Mouse (Mus musculus) MEL (cell line): ENCODE results near the gene Pxmp4. TPM values are rescaled to one million over a fixed set of nuclear protein-coding genes. Genes with fewer than 3 reads are reported as not detected.
A peak's percentile ranks its signal among the peaks of the same experiment; 100 is the strongest.

Experiments
- DNase-seq: peaks from one replicate; pipeline ENCODE4 v3.0.0; 2011; ENCODE audit warnings: low read depth, low spot score
- H3K27ac ChIP-seq: 2 replicates; pipeline ENCODE4 v1.5.1; 2012; ENCODE audit warnings: low read depth, mild to moderate bottlenecking, control low read depth, low read length, moderate library complexity; ENCODE audit not compliant: control insufficient read depth
- H3K27me3 ChIP-seq, 2 experiments: fragments of 150-350 bp in 1 of 2; sonication (generic) in 1 of 2; 2 replicates each; pipeline ENCODE4 v1.6.1; 2012; ENCODE audit warnings: low read length in 2 of 2, mild to moderate bottlenecking in 2 of 2, improper control_type of control experiment in 1 of 2, moderate library complexity in 1 of 2; ENCODE audit not compliant: insufficient read depth in 2 of 2, control insufficient read depth in 1 of 2
- H3K36me3 ChIP-seq, 2 experiments: 2 replicates each; pipeline ENCODE4 v1.6.1; 2012 to 2014; ENCODE audit warnings: low read length in 2 of 2, improper control_type of control experiment in 1 of 2, inconsistent platforms in 1 of 2, mild to moderate bottlenecking in 1 of 2; ENCODE audit not compliant: insufficient read depth in 2 of 2, control insufficient read depth in 1 of 2
- H3K4me1 ChIP-seq, 2 experiments: fragments of 150-350 bp in 1 of 2; sonication (generic) in 1 of 2; 2 replicates each; pipeline ENCODE4 v1.6.1; 2012; ENCODE audit warnings: low read length in 2 of 2, improper control_type of control experiment in 1 of 2, mild to moderate bottlenecking in 1 of 2; ENCODE audit not compliant: insufficient read depth in 2 of 2, control insufficient read depth in 1 of 2
- H3K4me3 ChIP-seq, 2 experiments: fragments of 150-350 bp in 1 of 2; sonication (generic) in 1 of 2; 2 replicates each; pipeline ENCODE4 v1.5.1; 2012; ENCODE audit warnings: low read depth in 2 of 2, low read length in 2 of 2, mild to moderate bottlenecking in 2 of 2, moderate library complexity in 2 of 2, control low read depth in 1 of 2, improper control_type of control experiment in 1 of 2; ENCODE audit not compliant: control insufficient read depth in 1 of 2, insufficient read depth in 1 of 2
- H3K79me2 ChIP-seq: 2 replicates; pipeline ENCODE4 v1.6.1; 2012; ENCODE audit warnings: mild to moderate bottlenecking, low read length, moderate library complexity; ENCODE audit not compliant: control insufficient read depth, poor library complexity, insufficient read depth
- H3K9ac ChIP-seq: 2 replicates; pipeline ENCODE4 v1.6.1; 2012; ENCODE audit warnings: low read depth, mild to moderate bottlenecking, control low read depth, low read length, moderate library complexity; ENCODE audit not compliant: control insufficient read depth, poor library complexity, severe bottlenecking
- H3K9me3 ChIP-seq: fragments of 150-350 bp; sonication (generic); replicated peaks from 2 replicates; pipeline ENCODE4 v1.6.1; 2012; ENCODE audit warnings: mild to moderate bottlenecking, low read length, improper control_type of control experiment, moderate library complexity; ENCODE audit not compliant: insufficient read depth
- BHLHE40 ChIP-seq: IDR thresholded peaks from 2 replicates; pipeline ENCODE4 v1.6.1; 2012; ENCODE audit warnings: low read depth, mild to moderate bottlenecking, inconsistent platforms, low read length, improper control_type of control experiment, borderline replicate concordance
- CHD1 ChIP-seq: IDR thresholded peaks from 2 replicates; pipeline ENCODE4 v1.6.1; 2012; ENCODE audit warnings: low read depth, mild to moderate bottlenecking, inconsistent platforms, low read length, improper control_type of control experiment
- CHD2 ChIP-seq: IDR thresholded peaks from 2 replicates; pipeline ENCODE4 v1.6.1; 2011; ENCODE audit warnings: low read length, improper control_type of control experiment
- CTCF ChIP-seq, 3 experiments: IDR thresholded peaks in 2 of 3; conservative IDR thresholded peaks in 1 of 3; 2 replicates each; pipeline ENCODE4 v1.5.1; 2011 to 2012; ENCODE audit warnings: low read length in 3 of 3, low read depth in 2 of 3, mild to moderate bottlenecking in 2 of 3, improper control_type of control experiment in 1 of 3, inconsistent platforms in 1 of 3, mixed read lengths in 1 of 3, moderate library complexity in 1 of 3; ENCODE audit not compliant: control insufficient read depth in 1 of 3, insufficient read depth in 1 of 3, poor library complexity in 1 of 3, severe bottlenecking in 1 of 3
- E2F4 ChIP-seq: IDR thresholded peaks from 2 replicates; pipeline ENCODE4 v1.6.1; 2011; ENCODE audit warnings: low read depth, low read length, improper control_type of control experiment, borderline replicate concordance
- ELF1 ChIP-seq: IDR thresholded peaks from 2 replicates; pipeline ENCODE4 v1.6.1; 2014; ENCODE audit warnings: low read depth, mild to moderate bottlenecking, inconsistent platforms, low read length, improper control_type of control experiment, moderate library complexity
- EP300 ChIP-seq, 2 experiments: IDR thresholded peaks; 2 replicates each; pipeline ENCODE4 v1.6.1; 2011; ENCODE audit warnings: improper control_type of control experiment in 2 of 2, low read length in 2 of 2, low read depth in 1 of 2, mild to moderate bottlenecking in 1 of 2
- ETS1 ChIP-seq: IDR thresholded peaks from 2 replicates; pipeline ENCODE4 v1.6.1; 2012; ENCODE audit warnings: low read depth, mild to moderate bottlenecking, inconsistent platforms, low read length, improper control_type of control experiment, moderate library complexity
- GABPA ChIP-seq: IDR thresholded peaks from 2 replicates; pipeline ENCODE4 v1.6.1; 2012; ENCODE audit warnings: low read depth, mild to moderate bottlenecking, inconsistent platforms, low read length, improper control_type of control experiment, moderate library complexity
- GATA1 ChIP-seq: IDR thresholded peaks from 2 replicates; pipeline ENCODE4 v1.6.1; 2011; ENCODE audit warnings: low read depth, low read length, improper control_type of control experiment
- HCFC1 ChIP-seq: IDR thresholded peaks from 2 replicates; pipeline ENCODE4 v1.6.1; 2012; ENCODE audit warnings: low read depth, mild to moderate bottlenecking, inconsistent platforms, low read length, improper control_type of control experiment, moderate library complexity
- JUND ChIP-seq: IDR thresholded peaks from 2 replicates; pipeline ENCODE4 v1.6.1; 2011; ENCODE audit warnings: low read depth, mild to moderate bottlenecking, improper control_type of control experiment, low read length
- KAT2A ChIP-seq: conservative IDR thresholded peaks from 2 replicates; pipeline ENCODE4 v1.6.1; 2012; ENCODE audit warnings: low read depth, low read length, improper control_type of control experiment, inconsistent platforms
- MAFK ChIP-seq: IDR thresholded peaks from 2 replicates; pipeline ENCODE4 v1.6.1; 2011; ENCODE audit warnings: low read depth, mild to moderate bottlenecking, low read length, improper control_type of control experiment, borderline replicate concordance
- MAX ChIP-seq: IDR thresholded peaks from 2 replicates; pipeline ENCODE4 v1.6.1; 2011; ENCODE audit warnings: low read length, improper control_type of control experiment
- MAZ ChIP-seq: IDR thresholded peaks from 2 replicates; pipeline ENCODE4 v1.6.1; 2012; ENCODE audit warnings: low read depth, mild to moderate bottlenecking, inconsistent platforms, low read length, improper control_type of control experiment
- MXI1 ChIP-seq: IDR thresholded peaks from 2 replicates; pipeline ENCODE4 v1.6.1; 2011; ENCODE audit warnings: mild to moderate bottlenecking, low read depth, low read length, improper control_type of control experiment
- MYB ChIP-seq: IDR thresholded peaks from 2 replicates; pipeline ENCODE4 v1.6.1; 2011; ENCODE audit warnings: mild to moderate bottlenecking, low read depth, low read length, improper control_type of control experiment
- MYC ChIP-seq: IDR thresholded peaks from 2 replicates; pipeline ENCODE4 v1.6.1; 2011; ENCODE audit warnings: low read depth, mild to moderate bottlenecking, low read length, improper control_type of control experiment, moderate library complexity
- NELFE ChIP-seq: IDR thresholded peaks from 2 replicates; pipeline ENCODE4 v1.6.1; 2011; ENCODE audit warnings: low read depth, low read length, improper control_type of control experiment
- NRF1 ChIP-seq: IDR thresholded peaks from 2 replicates; pipeline ENCODE4 v1.6.1; 2014; ENCODE audit warnings: low read depth, mild to moderate bottlenecking, inconsistent platforms, low read length, improper control_type of control experiment, moderate library complexity; ENCODE audit not compliant: poor library complexity, insufficient read depth, severe bottlenecking
- POLR2A ChIP-seq, 2 experiments: IDR thresholded peaks; 2 replicates each; pipeline ENCODE4 v1.6.1; 2011 to 2012; ENCODE audit warnings: low read length in 2 of 2, mild to moderate bottlenecking in 2 of 2, control low read depth in 1 of 2, improper control_type of control experiment in 1 of 2, low read depth in 1 of 2, moderate library complexity in 1 of 2; ENCODE audit not compliant: control insufficient read depth in 1 of 2, insufficient read depth in 1 of 2, poor library complexity in 1 of 2
- POLR2AphosphoS2 ChIP-seq: IDR thresholded peaks from 2 replicates; pipeline ENCODE4 v1.6.1; 2011; ENCODE audit warnings: low read length, improper control_type of control experiment
- POLR2AphosphoS5 ChIP-seq: IDR thresholded peaks from 2 replicates; pipeline ENCODE4 v1.6.1; 2012; ENCODE audit warnings: low read depth, borderline replicate concordance, mild to moderate bottlenecking, inconsistent platforms, low read length, moderate library complexity, mixed read lengths
- RAD21 ChIP-seq: IDR thresholded peaks from 2 replicates; pipeline ENCODE4 v1.6.1; 2011; ENCODE audit warnings: mild to moderate bottlenecking, low read depth, low read length, improper control_type of control experiment
- RCOR1 ChIP-seq: IDR thresholded peaks from 2 replicates; pipeline ENCODE4 v1.6.1; 2012; ENCODE audit warnings: low read depth, mild to moderate bottlenecking, inconsistent platforms, low read length, improper control_type of control experiment
- SIN3A ChIP-seq: IDR thresholded peaks from 2 replicates; pipeline ENCODE4 v1.6.1; 2012; ENCODE audit warnings: low read length, improper control_type of control experiment, inconsistent platforms
- SMC3 ChIP-seq: IDR thresholded peaks from 2 replicates; pipeline ENCODE4 v1.6.1; 2011; ENCODE audit warnings: low read depth, low read length, improper control_type of control experiment
- TAL1 ChIP-seq: IDR thresholded peaks from 2 replicates; pipeline ENCODE4 v1.6.1; 2012; ENCODE audit warnings: mild to moderate bottlenecking, inconsistent platforms, low read length, moderate library complexity, mixed read lengths
- TBP ChIP-seq: IDR thresholded peaks from 2 replicates; pipeline ENCODE4 v1.8.0; 2011; ENCODE audit warnings: low read depth, low read length, improper control_type of control experiment
- TCF12 ChIP-seq: IDR thresholded peaks from 2 replicates; pipeline ENCODE4 v1.6.1; 2014; ENCODE audit warnings: low read depth, mild to moderate bottlenecking, inconsistent platforms, low read length, improper control_type of control experiment, moderate library complexity
- UBTF ChIP-seq: IDR thresholded peaks from 2 replicates; pipeline ENCODE4 v1.6.1; 2012; ENCODE audit warnings: low read depth, mild to moderate bottlenecking, inconsistent platforms, low read length, improper control_type of control experiment, moderate library complexity, borderline replicate concordance; ENCODE audit not compliant: insufficient read depth
- USF1 ChIP-seq: IDR thresholded peaks from 2 replicates; pipeline ENCODE4 v1.6.1; 2014; ENCODE audit warnings: low read depth, mild to moderate bottlenecking, inconsistent platforms, low read length, improper control_type of control experiment, moderate library complexity
- USF2 ChIP-seq, 2 experiments: IDR thresholded peaks; 2 replicates each; pipeline ENCODE4 v1.6.1; 2011 to 2012; ENCODE audit warnings: improper control_type of control experiment in 2 of 2, low read length in 2 of 2, borderline replicate concordance in 1 of 2, inconsistent platforms in 1 of 2, low read depth in 1 of 2, mild to moderate bottlenecking in 1 of 2; ENCODE audit not compliant: insufficient read depth in 1 of 2
- ZC3H11A ChIP-seq: IDR thresholded peaks from 2 replicates; pipeline ENCODE4 v1.6.1; 2012; ENCODE audit warnings: low read depth, mild to moderate bottlenecking, inconsistent platforms, low read length, improper control_type of control experiment
- ZKSCAN1 ChIP-seq: IDR thresholded peaks from 2 replicates; pipeline ENCODE4 v1.6.1; 2012; ENCODE audit warnings: low read depth, mild to moderate bottlenecking, inconsistent platforms, low read length, improper control_type of control experiment, moderate library complexity
- ZMIZ1 ChIP-seq: IDR thresholded peaks from 2 replicates; pipeline ENCODE4 v1.6.1; 2012; ENCODE audit warnings: low read depth, mild to moderate bottlenecking, inconsistent platforms, low read length, improper control_type of control experiment, moderate library complexity
- ZNF384 ChIP-seq: IDR thresholded peaks from 2 replicates; pipeline ENCODE4 v1.6.1; 2012; ENCODE audit warnings: low read depth, mild to moderate bottlenecking, inconsistent platforms, low read length, improper control_type of control experiment
- polyA plus RNA-seq, 2 experiments: library from polyadenylated mRNA; stranded (reverse) in 1 of 2; unstranded in 1 of 2; fragments of >175 nt in 1 of 2; fragments of >200 nt in 1 of 2; gene quantifications; 2 replicates each; pipeline versions ENCODE4 v1.2.1 to v1.2.4; 2012; ENCODE audit warnings: low replicate concordance in 2 of 2, low read depth in 1 of 2; ENCODE audit not compliant: insufficient read length in 2 of 2, insufficient read depth in 1 of 2, missing spikeins in 1 of 2
- total RNA-seq: library from RNA; depleted of rRNA; stranded (reverse); fragments of 300-350 nt; gene quantifications from 2 replicates; pipeline ENCODE4 v1.2.3, GENCODE M21; 2012

Pxmp4 gene
- total and polyA plus RNA-seq, 3 experiments = 5.9 to 12.2 TPM; not detected in 1

GRCm38 (mm10) chr2:154569836-154570286 lies 33.6 kb downstream of the Pxmp4 start, which contains the start of gene E2f1:
E2f1 (minus strand) TSS chr2:154569892.
- DNase-seq = peak; percentile 97
- peak within 1 kb of the TSS; percentile 98 for H3K27ac ChIP-seq
- peaks cover 32% of the 10 kb centered on the region for H3K79me2 ChIP-seq
- H3K36me3 ChIP-seq = peaks cover 0 to 23% of the 10 kb centered on the region in 2 experiments; a peak in 2 of 4 replicates
- H3K9ac ChIP-seq = peak within 1 kb of the TSS; percentile 86
- no peaks in the 10 kb centered on the region for H3K9me3 ChIP-seq
- H3K4me3 ChIP-seq = peak within 1 kb of the TSS; percentile 68 to 72
- H3K4me1 ChIP-seq = peaks cover 0 to 23% of the 10 kb centered on the region in 2 experiments; a peak in 3 of 4 replicates
- H3K27me3 ChIP-seq = no peaks in the 10 kb centered on the region
- TF ChIP-seq CHD2 (no peak), EP300 (IDR thresholded peaks at IDR 0.05; ENCODE audit: low read depth in 1 of 2, low read length in 2 of 2) (no peak), MYC (no peak), USF2 (IDR thresholded peaks at IDR 0.05; ENCODE audit: borderline replicate concordance in 1 of 2, insufficient read depth in 1 of 2, low read depth in 1 of 2, low read length in 2 of 2) (no peak), CTCF (IDR thresholded peaks at IDR 0.05 in 2 of 3, conservative IDR thresholded peaks at IDR 0.05 in 1 of 3; ENCODE audit: control insufficient read depth in 1 of 3, insufficient read depth in 1 of 3, low read depth in 2 of 3, low read length in 3 of 3, poor library complexity in 1 of 3, severe bottlenecking in 1 of 3) (no peak), CHD1 (no peak), ZKSCAN1 (no peak), MXI1 (peak; percentile 41; the same call in 1 of the 2 replicates), NRF1 (peak; percentile 74), POLR2AphosphoS2 (peak; percentile 64; the same call in 1 of the 2 replicates), HCFC1 (peak; percentile 59; the same call in 1 of the 2 replicates), NELFE (peak; percentile 66), ZMIZ1 (no peak), TAL1 (no peak), ZNF384 (no peak), POLR2A (IDR thresholded peaks at IDR 0.05; ENCODE audit: control insufficient read depth in 1 of 2, insufficient read depth in 1 of 2, low read depth in 1 of 2, low read length in 2 of 2, poor library complexity in 1 of 2) (peak in 1 of 2 experiments; percentile 83; a peak in 2 of 4 replicates), SIN3A (no peak; the same call in 1 of the 2 replicates), TBP (peak; percentile 71), SMC3 (no peak), GABPA (no peak), MAX (peak; percentile 70), E2F4 (peak; percentile 39; the same call in 1 of the 2 replicates), RCOR1 (no peak), ELF1 (no peak), ZC3H11A (no peak), GATA1 (no peak), RAD21 (no peak), USF1 (peak; percentile 89), MAZ (peak; percentile 47; the same call in 1 of the 2 replicates), MYB (no peak), KAT2A (no peak), BHLHE40 (no peak), TCF12 (no peak), JUND (no peak), ETS1 (no peak), POLR2AphosphoS5 (no peak), UBTF (no peak), MAFK (no peak)
